Mouse (Mus musculus): ENCODE measurements at regions not wholly inside any gene's neighbourhood (a gene's known extent, or its start where the extent isn't known, plus 50 kb on each side); places are given as distances from the start of the nearest gene placed in this dataset.
"Not testable (repeated sequence)": the region's sequence is repeated elsewhere in the genome, so short reads cannot be mapped to it uniquely, and the experiment has no call there.

DNA sequence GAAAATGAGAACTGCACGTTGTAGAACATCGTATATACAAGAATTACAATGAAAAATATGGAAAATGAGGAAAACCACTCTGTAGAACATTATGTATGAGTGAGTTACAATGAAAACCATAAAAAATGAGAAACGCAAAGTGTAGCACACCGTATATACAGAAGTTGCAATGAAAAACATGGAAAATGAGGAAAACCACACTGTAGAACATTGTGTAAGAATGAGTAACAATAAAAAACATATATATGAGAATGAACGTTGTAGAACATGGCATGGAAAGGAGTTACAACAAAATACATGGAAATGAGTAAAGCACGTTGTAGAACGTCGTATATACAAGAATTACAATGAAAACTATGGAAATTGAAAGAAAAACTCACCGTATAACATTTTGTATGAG, 378.6 kb downstream of the Gm3376 start:
- DNase-seq (ENCODE audit: extremely low spot score, low spot score): peak; percentile 7

DNA sequence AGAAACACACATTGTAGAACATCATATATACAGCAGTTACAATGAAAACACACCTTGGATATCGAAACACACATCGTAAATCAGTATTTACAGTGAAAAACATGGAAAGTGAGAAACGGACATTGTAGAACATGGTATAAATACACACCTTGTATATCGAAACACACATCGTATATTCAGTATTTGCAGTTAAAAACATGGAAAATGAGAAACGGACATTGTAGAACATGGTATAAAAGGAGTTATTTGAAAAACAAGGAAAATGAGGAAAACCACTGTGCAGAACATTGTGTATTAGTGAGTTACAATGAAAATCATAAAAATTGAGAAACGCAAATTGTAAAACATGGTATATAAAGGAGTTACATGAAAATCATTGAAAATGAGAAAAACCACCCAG, 379.2 kb downstream of the Gm3376 start:
- DNase-seq (ENCODE audit: extremely low spot score, low spot score): not testable (repeated sequence)

DNA sequence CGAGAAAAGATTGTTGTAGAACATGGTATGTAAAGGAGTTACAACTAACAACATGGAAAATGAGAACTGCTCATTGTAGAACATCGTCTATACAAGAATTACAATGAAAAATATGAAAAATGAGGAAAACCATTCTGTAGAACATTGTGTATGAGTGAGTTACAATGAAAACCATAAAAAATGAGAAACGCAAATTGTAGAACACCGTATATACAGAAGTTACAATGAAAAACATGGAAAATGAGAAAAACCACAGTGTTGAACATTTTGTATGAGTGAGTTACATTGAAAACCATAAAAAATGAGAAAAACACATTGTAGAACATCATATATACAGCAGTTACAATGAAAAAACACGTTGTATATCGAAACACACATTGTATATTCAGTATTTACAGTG, 381.5 kb downstream of the Gm3376 start:
- DNase-seq (ENCODE audit: extremely low spot score, low spot score): not testable (repeated sequence)

DNA sequence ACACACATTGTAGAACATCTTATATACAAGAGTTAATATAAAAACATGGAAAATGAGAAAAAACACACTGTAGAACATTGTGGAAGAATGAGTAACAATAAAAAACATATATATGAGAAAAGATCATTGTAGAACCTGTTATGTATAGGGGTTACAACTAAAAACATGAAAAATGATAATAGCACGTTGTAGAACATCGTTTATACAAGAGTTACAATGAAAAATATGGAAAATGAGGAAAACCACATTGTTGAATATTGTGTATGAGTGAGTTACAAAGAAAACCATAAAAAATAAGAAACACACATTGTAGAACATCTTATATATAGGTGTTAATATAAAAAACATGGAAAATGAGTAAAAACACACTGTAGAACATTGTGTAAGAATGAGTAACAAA, 388.9 kb downstream of the Gm3376 start:
- DNase-seq (ENCODE audit: extremely low spot score, low spot score): no peak
